Mouse (Mus musculus): ENCODE data around the gene Usf3. TPM values are rescaled to one million over a fixed set of nuclear protein-coding genes. Genes with fewer than 3 reads are reported as not detected.

Usf3 gene
- total RNA-seq (2021), result 10 to 100 TPM; 16.4 to 18.8 TPM

DNA sequence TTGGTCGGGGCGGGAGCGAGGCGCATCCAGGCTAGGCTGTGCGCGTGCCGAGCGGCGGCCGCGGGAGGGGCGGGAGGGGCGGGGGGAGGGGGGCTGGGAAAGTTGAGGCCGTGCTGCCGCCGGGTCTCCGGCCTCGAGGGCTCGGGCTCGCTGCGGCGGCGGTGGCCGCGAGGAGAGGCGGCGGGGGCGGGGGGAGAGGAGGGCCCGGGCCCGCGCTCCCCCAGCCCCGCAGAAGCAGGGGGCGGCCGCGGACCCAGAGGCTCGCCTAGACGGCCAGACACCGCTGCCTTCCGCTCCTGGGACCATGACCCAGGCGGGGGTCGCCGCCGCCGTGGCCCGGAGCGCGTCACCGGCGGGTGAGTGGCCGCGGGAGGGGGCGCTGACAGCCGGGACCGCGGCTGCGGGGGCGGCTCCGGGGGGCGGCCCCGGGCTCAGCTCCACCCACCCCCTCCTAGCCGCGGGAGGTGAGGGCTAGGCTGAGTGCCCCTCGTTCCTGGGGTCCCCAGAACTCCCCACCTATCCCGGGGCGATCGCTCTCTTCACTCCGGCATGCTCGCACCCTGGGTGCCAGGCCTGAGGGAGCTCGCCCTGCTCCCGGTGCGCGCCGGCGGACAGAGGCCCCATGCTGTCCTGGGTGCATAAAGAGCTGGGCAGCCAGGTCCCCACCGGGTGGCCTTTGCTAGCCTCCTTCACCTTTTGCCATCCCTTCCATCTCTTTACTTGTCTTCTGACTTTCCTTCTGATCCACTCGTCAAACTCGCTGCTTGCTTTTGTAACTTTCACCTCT is at the start of gene Usf3:
TSS of gene Usf3 (plus strand) at position 92 of the 787 bp plus-strand sequence.
- intact Hi-C loops (cut with DNase I), result loop anchor here (2.0 kb wide), 1 partner anchor 33 kb away; no protein-coding TSS in a partner anchor
- DNase-seq, result peak; percentile 67 to 79

DNA sequence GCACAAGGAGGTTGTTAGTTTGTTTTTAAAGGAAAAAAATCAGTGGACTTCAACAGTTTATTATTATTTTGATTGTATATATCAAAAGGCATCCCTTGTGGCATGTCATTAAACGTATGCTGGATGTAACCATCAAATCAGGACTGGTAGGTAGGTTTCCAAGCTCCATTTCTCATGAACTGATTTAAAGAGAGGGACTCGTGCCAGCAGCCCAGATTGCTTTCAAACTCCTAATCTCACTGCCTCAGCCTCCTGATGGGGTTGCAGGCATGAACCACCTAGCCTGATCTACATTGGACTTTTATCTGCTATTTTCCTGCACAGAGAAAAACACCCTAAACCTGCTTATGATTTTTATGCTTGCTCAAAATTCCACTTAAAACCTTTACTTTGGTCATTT is 49.3 kb upstream of the Usf3 start:
- DNase-seq, result no peak
- intact Hi-C loops (cut with DNase I), result no loop called here

GRCm38 (mm10) chr16:44124713-44125112 is 48.3 kb upstream of the Usf3 start:
- DNase-seq, result no peak
- intact Hi-C loops (cut with DNase I), result no loop called here

DNA sequence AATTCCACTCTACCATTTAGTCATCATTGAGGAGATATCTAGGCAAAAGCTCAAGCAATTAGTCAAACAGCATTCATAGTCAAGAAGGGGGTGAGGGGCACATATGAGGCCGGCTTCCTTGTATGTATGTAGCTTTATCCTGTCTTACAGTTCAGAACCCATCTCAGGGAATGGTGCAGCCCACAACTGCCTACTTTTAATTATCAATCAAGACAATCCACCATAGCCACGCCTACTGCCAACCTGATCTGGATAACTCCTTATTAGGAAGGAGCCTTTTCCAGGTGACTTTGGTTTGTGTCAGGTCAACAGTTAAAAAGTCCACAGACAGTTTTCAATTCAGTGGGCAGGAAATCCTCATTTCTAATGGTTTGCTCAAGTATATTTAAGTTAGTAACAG is 47.6 kb upstream of the Usf3 start:
- intact Hi-C loops (cut with DNase I), result no loop called here
- no peak for DNase-seq

DNA sequence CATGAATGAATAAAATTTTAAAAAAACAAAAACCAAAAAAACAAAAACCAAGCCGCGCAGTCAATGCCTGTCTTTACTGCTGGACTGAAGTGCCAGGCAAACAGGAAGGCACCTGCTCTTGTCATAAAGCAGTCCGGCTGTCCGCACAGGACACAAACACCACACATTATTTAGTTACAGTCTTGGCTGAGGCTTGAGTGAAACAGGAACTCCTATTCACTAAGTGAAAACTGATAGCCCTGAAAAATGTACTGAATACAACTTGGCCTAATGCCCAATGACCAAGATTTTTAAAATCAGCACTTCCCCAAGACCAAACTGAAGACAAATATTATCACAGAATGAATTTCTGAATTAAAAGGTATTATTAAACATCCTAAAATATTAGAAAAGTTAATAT is 46.6 kb upstream of the Usf3 start:
- DNase-seq, result no peak

DNA sequence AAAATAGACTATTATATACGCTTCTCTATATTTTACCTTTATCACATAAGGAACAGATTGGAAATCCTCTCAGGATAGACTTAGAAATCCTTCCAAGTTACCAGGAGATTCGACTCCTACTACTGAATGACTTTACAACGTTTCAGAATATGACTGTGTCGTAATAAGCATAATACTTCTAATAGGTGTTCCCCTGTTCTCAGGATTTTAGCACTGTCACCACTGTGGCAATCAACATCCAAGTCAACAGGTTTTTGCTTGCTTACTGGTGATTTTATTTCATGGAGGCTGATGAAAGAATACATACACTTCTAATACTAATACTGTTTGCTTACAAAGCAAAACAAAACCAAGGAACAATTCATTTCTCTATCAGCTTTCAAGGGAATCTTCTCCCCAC is 40.7 kb upstream of the Usf3 start:
- intact Hi-C loops (cut with DNase I), result no loop called here
- no peak for DNase-seq

More for the DNA sequence above, 46.6 kb upstream of the Usf3 start:
- intact Hi-C loops (cut with DNase I), result no loop called here

DNA sequence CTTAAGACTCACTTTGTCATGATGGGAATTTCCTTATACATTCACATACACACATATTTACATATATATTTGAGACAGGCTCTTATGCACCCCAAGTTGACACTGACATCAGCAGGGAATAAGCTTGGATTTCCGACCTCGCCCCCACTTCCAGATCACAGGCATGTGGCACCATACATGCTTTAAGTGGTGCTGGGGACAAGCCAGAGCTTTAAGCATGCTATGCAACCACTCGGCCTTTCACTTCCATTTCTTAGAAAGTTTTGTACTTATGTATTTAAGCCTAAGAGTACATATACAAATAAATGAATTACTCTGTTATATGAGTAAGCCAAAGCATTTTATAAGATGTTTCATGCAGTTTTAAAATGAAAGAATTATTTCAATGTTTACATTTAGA is 39.9 kb upstream of the Usf3 start:
- no peak for DNase-seq
- intact Hi-C loops (cut with DNase I), result no loop called here

GRCm38 (mm10) chr16:44136511-44137021 is 36.5 kb upstream of the Usf3 start:
- intact Hi-C loops (cut with DNase I), result no loop called here
- no peak for DNase-seq

DNA sequence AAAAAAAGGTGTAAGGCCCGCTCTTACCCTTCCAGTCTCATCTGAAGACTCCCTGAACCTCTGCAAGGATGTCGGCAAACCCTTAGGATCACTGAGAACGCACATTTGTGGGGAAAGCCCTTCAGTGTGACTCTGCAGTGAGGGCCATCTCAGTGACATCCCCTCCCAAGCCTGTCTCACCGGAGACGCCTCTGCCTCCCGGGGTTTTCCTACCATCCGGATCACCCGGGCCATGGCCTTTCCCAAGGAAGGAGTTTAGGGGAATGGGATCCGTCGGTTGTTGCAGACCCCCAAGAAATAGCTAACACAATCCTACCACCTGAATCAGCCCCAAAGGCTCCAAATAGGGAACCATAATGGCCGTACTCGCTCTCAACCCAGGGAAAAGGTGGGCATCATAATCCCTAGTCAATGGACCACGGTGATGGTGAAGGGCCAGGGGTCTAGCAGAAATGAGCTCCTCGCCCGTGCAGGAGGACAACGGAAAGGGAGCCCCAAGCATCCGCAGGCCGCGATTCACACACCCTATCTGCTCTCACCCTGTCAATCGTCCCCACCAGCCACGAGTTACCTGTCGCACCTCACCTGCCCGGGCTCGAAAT is 34.6 kb upstream of the Usf3 start:
- DNase-seq, result peak in 1 of 2 experiments; percentile 19
- intact Hi-C loops (cut with DNase I), result no loop called here

- peak; percentile 83 to 90 for DNase-seq
- intact Hi-C loops (cut with DNase I), result no loop called here
These were observed 34.0 kb upstream of the Usf3 start for GRCm38 (mm10) chr16:44138979-44139535.

- peak; percentile 89 to 95 for DNase-seq
- intact Hi-C loops (cut with DNase I), result loop anchor here (2.0 to 10.0 kb wide), 2 partner anchors 33 to 225 kb away; partner anchors contain the start of gene Usf3
These were observed 33.4 kb upstream of the Usf3 start, which contains the start of the genes Atp6v1a and Naa50 for GRCm38 (mm10) chr16:44139536-44140185. Gene Atp6v1a (minus strand): TSS chr16:44139705. Gene Naa50 (plus strand): TSS chr16:44139830.

DNA sequence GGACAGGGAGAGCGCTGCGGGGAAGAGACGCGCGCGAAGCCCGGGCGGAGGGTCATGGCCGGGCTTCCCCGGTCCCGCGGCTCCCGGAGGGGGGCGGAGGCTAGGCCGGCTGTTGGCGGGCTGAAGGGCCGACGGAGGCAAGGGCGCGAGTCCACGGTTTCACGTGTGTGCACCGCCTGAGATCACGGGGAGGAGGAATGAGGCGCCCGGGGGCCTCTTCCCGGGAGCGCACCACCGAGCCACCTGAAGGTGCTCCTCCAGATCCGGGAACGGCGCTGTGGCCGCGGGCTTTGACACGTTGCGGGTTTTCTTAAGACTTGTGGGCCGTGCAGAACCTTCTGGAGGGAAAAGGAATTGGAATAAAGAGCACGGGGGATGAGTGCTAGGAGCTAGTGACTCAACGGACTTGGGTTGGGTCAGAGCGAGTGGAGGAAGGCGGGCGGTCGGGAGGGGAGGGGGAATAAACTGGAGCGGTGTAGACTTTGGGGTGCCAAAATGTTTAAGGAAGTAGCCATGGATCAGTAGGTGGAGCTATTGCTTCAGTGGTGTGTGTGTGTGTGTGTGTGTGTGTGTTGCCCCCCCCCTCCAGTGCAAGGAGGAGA is 32.8 kb upstream of the Usf3 start:
- DNase-seq, result peak; percentile 66 to 81
- intact Hi-C loops (cut with DNase I), result loop anchor here (2.0 to 10.0 kb wide), 2 partner anchors 33 to 225 kb away; partner anchors contain the start of gene Usf3

DNA sequence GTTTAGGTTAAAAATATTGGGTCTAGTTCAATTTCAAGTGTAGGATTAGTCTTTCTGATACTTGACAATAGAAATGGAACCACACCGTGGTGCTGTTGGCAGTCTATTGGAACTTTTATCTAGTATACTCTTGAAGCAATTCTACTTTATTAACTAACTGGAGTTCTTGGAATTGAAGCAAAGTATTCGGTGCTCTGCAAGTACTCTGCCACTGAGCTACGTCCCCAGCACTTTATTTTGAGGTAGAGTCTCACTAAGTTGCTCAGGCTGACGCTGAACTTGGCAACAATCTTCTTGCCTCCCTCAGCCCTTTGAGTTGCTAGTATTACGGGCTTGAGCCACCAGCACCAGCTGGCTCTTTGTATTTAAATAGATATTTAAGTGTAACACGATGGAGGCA is 31.6 kb upstream of the Usf3 start:
- intact Hi-C loops (cut with DNase I), result loop anchor here (2.0 to 10.0 kb wide), 2 partner anchors 31 to 223 kb away; partner anchors contain the start of gene Usf3
- DNase-seq, result no peak

DNA sequence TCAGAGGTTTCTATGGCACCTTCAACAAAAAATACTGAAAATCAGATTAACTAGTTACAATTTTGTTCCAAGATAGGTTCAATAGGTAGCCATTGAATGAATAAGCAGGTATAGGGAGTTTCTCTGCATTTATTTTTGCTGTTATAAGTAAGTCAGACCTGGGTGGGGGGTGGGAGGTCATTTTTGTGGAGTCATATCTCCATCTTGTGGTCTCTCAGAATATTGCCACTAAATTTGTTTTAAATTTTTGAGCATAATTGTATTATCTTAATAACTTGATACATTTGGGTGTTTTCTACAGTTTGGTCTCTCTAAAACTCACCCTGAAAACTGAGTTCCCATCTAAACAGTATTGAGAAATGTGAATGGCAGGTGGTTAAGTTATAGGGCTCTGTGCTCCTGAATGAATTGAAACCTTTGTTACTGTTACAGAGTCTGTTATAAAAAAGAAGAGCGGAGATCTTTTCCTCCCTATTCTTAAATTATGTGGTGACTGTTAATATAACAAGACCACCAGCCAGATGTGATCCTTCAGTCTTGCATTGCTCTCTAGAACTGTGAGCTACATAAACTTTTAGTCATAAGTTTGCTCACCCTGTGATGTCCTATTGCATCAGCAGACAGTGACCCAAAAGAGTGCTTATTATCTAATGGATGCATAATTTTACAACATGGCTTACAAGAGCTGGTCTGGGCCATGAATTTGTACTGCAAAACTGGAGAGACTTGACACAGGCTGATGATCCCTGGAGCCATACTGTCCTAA is 23.9 kb upstream of the Usf3 start:
- DNase-seq, result no peak
- intact Hi-C loops (cut with DNase I), result loop anchor here (10.0 kb wide), 1 partner anchor 216 kb away; no protein-coding TSS in a partner anchor

DNA sequence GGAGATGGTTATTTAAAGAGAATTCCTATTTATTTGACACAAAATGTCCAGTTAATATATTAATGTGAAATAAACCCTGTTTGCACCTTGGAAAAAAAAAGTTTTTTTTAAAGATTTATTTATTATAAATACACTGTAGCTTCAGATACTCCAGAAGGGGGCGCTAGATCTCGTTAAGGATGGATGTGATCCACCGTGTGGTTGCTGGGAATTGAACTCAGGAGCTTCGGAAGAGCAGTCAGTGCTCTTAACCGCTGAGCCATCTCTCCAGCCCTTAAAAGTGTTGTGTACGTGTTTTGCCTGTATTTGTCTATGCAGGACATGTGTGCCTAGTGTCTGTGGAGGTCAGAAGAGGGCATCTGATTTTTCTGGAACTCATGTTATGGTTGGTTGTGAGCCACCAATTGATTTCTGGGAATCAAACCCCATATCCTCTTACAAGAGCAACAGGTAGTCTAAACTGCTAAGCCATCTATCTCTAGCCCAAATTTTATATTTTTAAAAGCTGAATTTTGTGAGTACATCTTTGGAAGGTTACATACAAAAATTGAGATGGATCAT is 18.5 kb upstream of the Usf3 start:
- no peak for DNase-seq
- intact Hi-C loops (cut with DNase I), result no loop called here

- intact Hi-C loops (cut with DNase I), result no loop called here
- no peak for DNase-seq
These were observed 13.7 kb upstream of the Usf3 start for GRCm38 (mm10) chr16:44159325-44159724.

- intact Hi-C loops (cut with DNase I), result no loop called here
- DNase-seq, result no peak
These were observed 9.2 kb upstream of the Usf3 start for GRCm38 (mm10) chr16:44163831-44164230.

GRCm38 (mm10) chr16:44165182-44165581 is 7.9 kb upstream of the Usf3 start:
- DNase-seq, result no peak
- intact Hi-C loops (cut with DNase I), result no loop called here

- intact Hi-C loops (cut with DNase I), result no loop called here
- no peak for DNase-seq
These were observed 4.1 kb upstream of the Usf3 start for GRCm38 (mm10) chr16:44168990-44169389.

Data from heart, postnatal 36 days (tissue).